Mouse (Mus musculus) lung, postnatal 0 days (tissue): ENCODE results near the gene Arhgap28.

Experiments used
- CTCF ChIP-seq: IDR thresholded peaks from 2 replicates; pipeline ENCODE4 v1.5.1; 2016; ENCODE audit warnings: antibody characterized with exemption, mild to moderate bottlenecking
- EP300 ChIP-seq: IDR thresholded peaks from 2 replicates; pipeline ENCODE4 v1.6.1; 2016; ENCODE audit warnings: antibody characterized with exemption, mild to moderate bottlenecking, control low read depth

GRCm38 (mm10) chr17:67836146-67836895 is 167.6 kb downstream of the Arhgap28 start:
- no peak for TF ChIP-seq CTCF
- no peak for TF ChIP-seq EP300
